Comparison of ENCODE assay signal across 25 mouse cellular contexts in genomic region chr3:53792541-53792940, GRCm38 (mm10). TPM values are rescaled to one million over a fixed set of nuclear protein-coding genes. Genes with fewer than 3 reads are reported as not detected.
"Had no signal": no experiment of that assay in that cellular context is flagged by ENCODE, and none has a peak within 500 bp of the region (broad histone marks: within the 10 kb centered on the region; RNA-seq: fewer than 3 reads in every experiment).

No protein-coding gene starts in this region.

- H3K27ac ChIP-seq: heart, embryonic 10.5 days; heart, embryonic 13.5 days; heart, embryonic 15.5 days; hindbrain, embryonic 14.5 days; intestine, embryonic 15.5 days; layer of hippocampus, adult 2 months; left cerebral cortex, adult 2 months; limb, embryonic 10.5 days; limb, embryonic 12.5 days; liver, embryonic 13.5 days; liver, embryonic 15.5 days had no signal

- H3K4me3 ChIP-seq: heart, embryonic 10.5 days; heart, embryonic 13.5 days; heart, embryonic 15.5 days; intestine, embryonic 15.5 days; layer of hippocampus, adult 2 months; left cerebral cortex, adult 2 months; limb, embryonic 10.5 days; limb, embryonic 12.5 days; liver, embryonic 13.5 days; liver, embryonic 15.5 days had no signal

- DNase-seq: heart, postnatal 14 days; heart, postnatal 36 days; kidney, adult 18-20 months; kidney, adult 8-10 months; kidney, postnatal 10 days; kidney, postnatal 25 days; kidney, postnatal 4 days; liver; liver, embryonic 13.5 days had no signal

RNA-seq across cellular contexts. Expression of gene Gm10985, which starts 52.3 kb away (rescaled TPM):
- total RNA-seq: heart, adult 18-20 months; heart, postnatal 14 days; heart, postnatal 36 days; hematopoietic stem cell, adult 5-6 weeks; layer of hippocampus, adult 2 months; layer of hippocampus, postnatal 10 days; layer of hippocampus, postnatal 25 days; left cerebral cortex, adult 2 months; left cerebral cortex, postnatal 14 days; left cerebral cortex, postnatal 36 days had no signal
